Mouse (Mus musculus) adrenal gland, adult 10 weeks (tissue): ENCODE data around the gene Prr7. TPM values are rescaled to one million over a fixed set of nuclear protein-coding genes. Genes with fewer than 3 reads are reported as not detected.

Experiments
- polyA plus RNA-seq: library from polyadenylated mRNA; stranded (reverse); fragments of 350-450 nt; fragmentation: Illumina TruSeq; extraction: RNeasy Lipid Tissue Mini Kit (QIAGEN cat#74804); gene quantifications from one replicate; pipeline ENCODE4 v1.2.3, GENCODE M21; 2014; ENCODE audit warnings: low read depth, low replicate concordance

Prr7 gene
- polyA plus RNA-seq, result not detected

GRCm38 (mm10) chr13:55464027-55464884, at the start of gene Prr7:
Gene Prr7 (plus strand): TSS chr13:55464267.

GRCm38 (mm10) chr13:55414743-55415380, 49.2 kb upstream of the Prr7 start, which contains the start of gene Pfn3:
Gene Pfn3 (minus strand): TSS chr13:55415232.

GRCm38 (mm10) chr13:55426613-55427012, 37.5 kb upstream of the Prr7 start, which contains the start of gene F12:
Gene F12 (minus strand): TSS chr13:55426793.

GRCm38 (mm10) chr13:55444937-55445315, 19.1 kb upstream of the Prr7 start, which contains the start of gene Grk6:
Gene Grk6 (plus strand): TSS chr13:55445072.

GRCm38 (mm10) chr13:55487578-55488498, 23.8 kb downstream of the Prr7 start, which contains the start of gene Dbn1:
Gene Dbn1 (minus strand): TSS chr13:55488111.

GRCm38 (mm10) chr13:55513111-55513748, 49.2 kb downstream of the Prr7 start, which contains the start of gene Pdlim7:
Gene Pdlim7 (minus strand): TSS chr13:55513676.

Other genes starting within 250 kb of the Prr7 start
- gene Prelid1, start 143.8 kb upstream of the Prr7 start, polyA plus RNA-seq, result 7.9 TPM
- 10.7 TPM for gene Rab24, start 142.3 kb upstream of the Prr7 start, polyA plus RNA-seq
- gene Mxd3, start 134.4 kb upstream of the Prr7 start, polyA plus RNA-seq, result not detected
- 45.9 TPM for gene Lman2, start 101.5 kb upstream of the Prr7 start, polyA plus RNA-seq
- gene Rgs14, start 94.5 kb upstream of the Prr7 start, polyA plus RNA-seq, result not detected
- not detected for gene Slc34a1, start 66.1 kb upstream of the Prr7 start, polyA plus RNA-seq
- gene Pfn3, start 49.0 kb upstream of the Prr7 start, polyA plus RNA-seq, result not detected
- not detected for gene F12, start 37.5 kb upstream of the Prr7 start, polyA plus RNA-seq
- 7.3 TPM for gene Grk6, start 19.2 kb upstream of the Prr7 start, polyA plus RNA-seq
- 1.9 TPM for gene Dbn1, start 23.8 kb downstream of the Prr7 start, polyA plus RNA-seq
- 0.17 TPM for gene Pdlim7, start 49.4 kb downstream of the Prr7 start, polyA plus RNA-seq
- not detected for gene Dok3, start 65.0 kb downstream of the Prr7 start, polyA plus RNA-seq
- gene Ddx41, start 72.4 kb downstream of the Prr7 start, polyA plus RNA-seq, result 2.4 TPM
- 4.1 TPM for gene Fam193b, start 106.9 kb downstream of the Prr7 start, polyA plus RNA-seq
- gene Tmed9, start 109.5 kb downstream of the Prr7 start, polyA plus RNA-seq, result 86.5 TPM
- 2.7 TPM for gene B4galt7, start 135.6 kb downstream of the Prr7 start, polyA plus RNA-seq
- 48.3 TPM for gene Caml, start 158.7 kb downstream of the Prr7 start, polyA plus RNA-seq
- gene Ddx46, start 170.8 kb downstream of the Prr7 start, polyA plus RNA-seq, result 69.3 TPM
- gene B230219D22Rik, start 228.9 kb downstream of the Prr7 start, polyA plus RNA-seq, result 189 TPM